Mouse (Mus musculus): ENCODE results near the gene Coro1b.
"Not testable (repeated sequence)": the region's sequence is repeated elsewhere in the genome, so short reads cannot be mapped to it uniquely, and the experiment has no call there.

Gene Coro1b

GRCm38 (mm10) chr19:4121097-4121805 lies 27.2 kb upstream of the Coro1b start:
- peak; percentile 99 to 100 for DNase-seq

DNA sequence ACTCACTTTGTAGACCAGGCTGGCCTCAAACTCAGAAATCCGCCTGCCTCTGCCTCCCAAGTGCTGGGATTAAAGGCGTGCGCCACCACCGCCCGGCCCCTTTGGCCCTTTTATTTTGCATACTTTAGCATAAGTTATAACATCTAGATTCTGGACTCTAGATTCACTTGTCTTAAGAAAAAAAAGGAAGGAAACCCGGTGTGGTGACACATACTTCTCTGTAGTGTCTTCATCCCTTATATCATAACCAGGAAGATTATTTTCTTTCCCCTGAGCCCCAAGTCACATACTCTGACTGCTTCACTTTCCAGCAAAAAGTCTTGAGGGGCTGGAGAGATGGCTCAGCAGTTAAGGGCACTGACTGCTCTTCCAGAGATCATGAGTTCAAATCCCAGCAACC lies 26.5 kb upstream of the Coro1b start:
- DNase-seq = not testable (repeated sequence)

- DNase-seq = no peak
Observed at GRCm38 (mm10) chr19:4122411-4123370, 25.7 kb upstream of the Coro1b start.

GRCm38 (mm10) chr19:4124432-4124831 lies 24.0 kb upstream of the Coro1b start:
- DNase-seq = no peak

- not testable (repeated sequence) for DNase-seq
Observed at GRCm38 (mm10) chr19:4125268-4125667, 23.2 kb upstream of the Coro1b start.

GRCm38 (mm10) chr19:4125741-4126696 lies 22.4 kb upstream of the Coro1b start, which contains the start of gene Aip:
Aip (minus strand) TSS chr19:4125858.
- peak; percentile 98 to 99 for DNase-seq

DNA sequence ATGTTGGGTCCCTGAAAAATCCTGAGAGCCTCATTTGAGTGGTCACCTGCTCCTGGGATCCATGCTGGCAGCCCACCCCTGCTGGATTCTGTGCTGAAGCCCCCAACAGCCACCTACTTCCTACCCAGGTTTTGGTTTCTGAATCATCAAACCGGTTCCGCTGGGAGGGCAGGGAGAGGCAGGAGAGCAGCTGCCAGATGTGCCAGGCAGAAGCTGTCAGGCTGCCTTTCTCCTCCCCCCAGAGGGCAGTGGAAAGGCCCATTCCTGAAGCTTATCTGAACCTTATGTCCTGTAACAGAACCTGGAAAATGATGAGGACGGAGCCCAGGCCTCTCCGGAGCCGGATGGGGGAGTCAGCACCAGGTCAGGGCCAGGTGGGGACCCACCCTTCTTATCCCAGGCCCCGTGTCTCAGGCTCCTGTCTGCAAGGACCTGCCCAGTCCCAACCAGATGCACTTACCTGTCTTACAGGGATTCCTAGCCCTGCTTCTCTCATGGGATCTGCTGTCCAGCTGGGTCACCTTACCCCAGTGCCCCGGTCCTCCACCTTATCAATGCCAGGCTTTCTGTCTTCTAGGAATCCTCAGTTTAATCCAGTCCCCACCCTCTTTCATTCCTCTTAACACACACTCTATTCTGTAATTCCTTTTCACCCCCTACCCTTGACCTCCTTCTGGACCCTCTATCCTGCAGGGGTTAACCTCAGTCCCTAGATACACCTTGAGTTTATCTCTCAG lies 21.5 kb upstream of the Coro1b start:
- DNase-seq = no peak

DNA sequence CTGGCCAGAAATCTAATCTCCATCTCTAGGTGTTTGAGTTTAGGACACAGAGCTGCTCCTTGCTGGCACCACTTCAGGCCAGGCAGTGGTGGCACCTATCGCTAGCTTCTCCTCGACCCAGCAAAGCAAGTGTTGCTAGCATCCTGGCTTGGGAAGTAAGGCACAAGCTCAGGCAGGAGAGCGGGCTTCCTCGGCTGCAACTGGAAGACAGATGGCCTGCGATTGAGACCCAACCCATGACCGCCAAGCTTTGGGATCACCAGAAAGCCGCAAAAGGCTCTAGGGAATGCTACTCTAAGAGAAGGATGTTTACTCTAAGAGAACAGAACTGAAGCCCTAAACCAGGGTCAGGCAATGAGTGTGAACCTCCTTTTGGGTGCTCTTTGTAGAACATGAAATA lies 19.0 kb upstream of the Coro1b start:
- DNase-seq = no peak

DNA sequence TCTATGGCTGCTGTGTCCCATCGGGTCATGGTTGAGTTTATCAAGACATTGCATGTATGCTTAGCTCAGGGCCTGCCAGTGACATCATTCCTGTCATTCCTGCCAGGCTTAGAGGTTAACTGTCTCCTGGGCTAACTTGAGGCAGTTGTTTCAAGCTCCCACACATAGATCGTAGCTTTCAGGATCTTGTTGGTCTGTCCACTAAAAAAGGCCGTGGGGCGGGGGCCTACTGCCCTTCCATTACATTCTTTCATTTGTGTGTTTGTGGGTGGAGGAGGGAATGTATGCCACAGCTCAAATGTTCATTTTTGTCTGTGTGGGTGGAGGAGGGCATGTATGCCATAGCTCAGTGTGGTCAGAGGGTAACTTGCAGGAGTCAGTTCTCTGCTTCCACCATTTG lies 18.3 kb upstream of the Coro1b start:
- DNase-seq = no peak

- no peak for DNase-seq
Observed at GRCm38 (mm10) chr19:4131075-4131474, 17.3 kb upstream of the Coro1b start.

GRCm38 (mm10) chr19:4131768-4132167 lies 16.7 kb upstream of the Coro1b start:
- no peak for DNase-seq

GRCm38 (mm10) chr19:4134354-4134753 lies 14.1 kb upstream of the Coro1b start:
- no peak for DNase-seq

GRCm38 (mm10) chr19:4135229-4135962 lies 13.0 kb upstream of the Coro1b start:
- DNase-seq = not testable (repeated sequence)

GRCm38 (mm10) chr19:4135963-4136345 lies 12.5 kb upstream of the Coro1b start:
- DNase-seq = peak in 1 of 2 experiments; percentile 20

DNA sequence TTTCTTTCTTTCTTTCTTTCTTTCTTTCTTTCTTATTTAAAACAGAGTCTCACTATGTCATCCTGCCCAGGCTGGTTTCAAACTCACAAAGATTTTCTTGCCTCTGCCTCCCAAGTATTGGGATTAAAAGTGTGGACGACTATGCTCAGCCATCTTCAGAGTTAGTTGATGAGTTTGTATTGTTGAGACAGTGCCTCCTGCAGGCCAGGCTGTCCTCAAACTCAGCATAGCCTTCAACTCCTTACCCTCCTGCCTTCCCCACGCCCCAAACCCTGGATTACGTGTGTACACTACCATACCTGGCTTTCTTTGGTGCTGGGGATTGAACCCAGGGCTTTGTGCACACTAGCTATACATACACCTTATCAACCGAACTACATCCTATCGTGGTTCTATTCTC lies 12.0 kb upstream of the Coro1b start:
- no peak for DNase-seq

- DNase-seq = no peak
Observed at GRCm38 (mm10) chr19:4137913-4138312, 10.5 kb upstream of the Coro1b start.

GRCm38 (mm10) chr19:4139446-4139845 lies 9.0 kb upstream of the Coro1b start, which contains the start of gene Gpr152:
Gpr152 (plus strand) TSS chr19:4139787.
- DNase-seq = no peak

GRCm38 (mm10) chr19:4140147-4140546 lies 8.3 kb upstream of the Coro1b start:
- DNase-seq = no peak

DNA sequence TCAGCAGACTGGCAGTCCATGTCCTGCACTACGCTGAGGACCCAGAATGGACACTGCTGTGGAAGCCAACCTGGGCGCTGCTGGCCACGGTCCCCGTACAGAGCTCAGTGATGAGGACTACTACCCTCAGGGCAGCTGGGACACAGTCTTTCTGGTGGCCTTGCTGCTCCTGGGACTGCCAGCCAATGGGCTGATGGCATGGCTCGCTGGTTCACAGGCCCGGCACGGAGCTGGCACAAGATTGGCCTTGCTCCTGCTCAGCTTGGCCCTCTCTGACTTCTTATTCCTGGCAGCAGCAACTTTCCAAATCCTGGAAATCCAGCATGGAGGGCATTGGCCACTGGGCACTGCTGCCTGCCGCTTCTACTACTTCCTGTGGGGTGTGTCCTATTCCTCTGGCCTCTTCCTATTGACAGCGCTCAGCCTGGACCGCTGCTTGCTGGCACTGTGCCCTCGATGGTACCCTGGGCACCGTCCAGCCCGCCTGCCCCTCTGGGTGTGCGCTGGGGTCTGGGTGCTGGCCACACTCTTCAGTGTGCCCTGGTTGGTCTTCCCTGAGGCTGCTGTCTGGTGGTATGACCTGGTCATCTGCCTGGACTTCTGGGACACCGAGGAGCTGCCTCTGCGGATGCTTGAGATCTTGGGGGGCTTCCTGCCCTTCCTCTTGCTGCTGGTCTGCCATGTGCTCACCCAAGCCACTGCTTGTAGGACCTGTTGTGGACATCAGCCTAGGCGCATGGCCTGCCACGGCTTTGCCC lies 5.8 kb upstream of the Coro1b start:
- DNase-seq = peak; percentile 47 to 58

DNA sequence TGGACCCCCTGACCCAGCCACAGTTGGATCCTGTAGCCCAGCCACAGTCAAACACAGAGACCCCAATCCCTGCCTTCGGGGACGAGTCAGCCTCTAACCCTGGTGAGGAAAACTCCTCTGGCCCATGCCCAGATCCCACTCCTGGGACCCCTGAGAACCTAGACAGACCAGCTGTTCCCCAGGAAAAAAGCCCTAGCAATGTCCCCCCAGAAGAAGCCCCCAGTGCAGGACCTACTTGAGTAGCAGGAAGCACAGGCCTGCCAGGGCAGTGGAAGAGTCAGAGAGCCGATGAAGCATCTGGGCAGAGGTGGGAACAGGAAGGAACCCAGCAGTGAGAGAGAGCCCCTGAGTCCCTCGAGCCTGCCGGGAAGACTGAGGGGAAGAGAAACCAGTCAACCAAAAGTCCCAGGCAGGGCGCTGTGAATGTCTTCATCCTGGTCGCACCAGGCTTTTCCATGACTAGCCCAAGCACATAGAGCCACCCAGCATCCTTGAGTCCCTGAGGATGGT lies 4.6 kb upstream of the Coro1b start, which contains the start of gene Cabp4:
Gene Cabp4, minus strand, starts transcription at position 275 of the 510 bp plus-strand sequence.
- DNase-seq = no peak

Data from cerebellum, postnatal 14 days (tissue).